Mouse (Mus musculus) layer of hippocampus, postnatal 10 days (tissue): Measurements from ENCODE around the gene Cpe. TPM values are rescaled to one million over a fixed set of nuclear protein-coding genes. Genes with fewer than 3 reads are reported as not detected.

Experiments used
- DNase-seq, 2 experiments: peaks; one replicate each; pipeline ENCODE4 v3.0.0; 2021; ENCODE audit warnings: low spot score in 2 of 2
- long read RNA-seq: library from polyadenylated mRNA; stranded (forward); transcript quantifications from one replicate; pipeline ENCODE4 v2.0.0, GENCODE M21; 2023
- total RNA-seq, 2 experiments: library from RNA; stranded (reverse); gene quantifications; 2 replicates each; pipeline ENCODE4 v1.2.3; 2021

The Cpe gene
- total RNA-seq = 1,000 to 10,000 TPM; 2,385 to 2,461 TPM
- long read RNA-seq, transcript Cpe-201 (9 exons, 2,117 nt) = major isoform, 2,955 of 3,182 reads
- long read RNA-seq, partial matches to known transcripts = 155 of 3,182 reads
- long read RNA-seq, other reads (novel, unspliced or antisense) = 72 of 3,182 reads

DNA sequence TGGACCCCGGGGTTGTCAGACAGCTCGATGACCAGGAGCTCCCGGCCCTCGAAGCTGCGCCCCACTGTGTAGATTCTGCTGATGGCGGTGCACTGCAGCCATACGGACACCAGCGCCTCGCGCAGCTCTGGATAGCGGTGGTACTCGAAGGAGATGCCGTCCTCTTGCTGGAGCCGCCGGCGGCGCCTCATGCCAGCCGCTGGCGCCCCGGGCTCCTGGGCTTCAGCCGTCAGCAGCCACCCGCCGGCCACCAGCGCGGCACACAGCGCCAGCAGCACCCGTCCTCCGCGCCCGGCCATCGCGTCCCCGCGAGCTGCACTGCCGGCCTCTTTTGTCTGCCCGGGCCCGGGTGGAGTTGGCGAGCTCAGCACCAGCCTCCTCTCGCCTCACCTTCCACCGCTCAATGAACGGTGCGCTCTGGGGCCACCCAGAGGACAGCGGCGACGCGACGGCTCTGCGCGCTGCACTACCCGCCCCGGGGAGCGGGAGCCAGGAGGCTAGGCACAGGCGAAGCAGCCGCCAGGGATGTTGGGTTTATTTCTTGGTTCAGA lies at the start of gene Cpe:
Gene Cpe, minus strand, starts transcription at position 404 of the 551 bp plus-strand sequence.
- peak; percentile 90 to 93 for DNase-seq

DNA sequence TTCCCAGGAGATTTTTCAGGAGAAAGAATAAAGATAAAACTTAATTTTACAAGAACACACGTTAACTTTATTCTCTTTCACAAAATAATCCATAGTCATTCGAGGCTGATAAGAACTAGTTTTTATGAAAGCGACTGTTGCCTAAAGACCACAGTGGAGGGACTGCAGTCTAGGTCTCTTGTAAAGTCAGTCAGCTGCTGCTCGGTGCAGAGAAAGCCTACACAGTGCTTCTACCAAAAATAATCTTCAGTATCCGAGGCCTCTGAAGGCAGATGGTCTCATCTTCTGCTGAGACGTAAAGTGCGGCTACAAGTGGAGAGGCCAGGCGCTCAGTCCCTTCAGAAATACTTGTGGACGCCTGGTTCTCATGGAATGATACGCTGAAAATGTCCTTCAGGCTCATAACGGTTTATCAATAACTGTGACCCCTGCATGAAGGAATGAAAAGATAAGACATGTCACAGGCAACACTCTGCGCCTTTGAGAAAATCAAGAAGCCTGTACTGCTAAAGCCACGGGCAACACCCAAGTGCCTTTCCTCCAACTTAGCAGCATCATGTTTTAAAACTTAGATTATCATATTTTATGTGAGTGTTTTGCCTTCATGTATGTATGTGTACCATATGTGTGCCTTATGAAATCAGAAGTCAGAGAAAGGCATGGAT lies 47.8 kb upstream of the Cpe start:
- DNase-seq = no peak

DNA sequence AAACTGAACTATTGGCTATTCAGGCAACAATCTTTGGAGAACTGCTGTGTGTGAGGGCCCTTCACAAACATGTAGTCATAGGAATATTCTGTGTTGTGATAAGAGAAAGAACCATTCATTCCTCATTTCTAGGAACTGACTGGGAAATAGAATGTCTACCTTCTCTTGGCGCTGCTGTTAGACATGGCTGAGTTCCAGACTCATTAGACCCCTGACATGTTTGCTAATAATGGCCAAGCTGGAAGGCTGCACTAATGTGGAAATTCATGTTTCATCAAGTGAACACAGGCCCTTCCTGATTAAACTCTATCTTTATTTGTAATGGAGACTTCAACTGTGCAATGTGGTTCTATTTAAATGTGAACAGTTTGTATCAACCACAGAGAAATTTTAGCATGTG lies 46.1 kb upstream of the Cpe start:
- DNase-seq = no peak

GRCm38 (mm10) chr8:64736767-64737323 lies 44.0 kb upstream of the Cpe start:
- no peak for DNase-seq

DNA sequence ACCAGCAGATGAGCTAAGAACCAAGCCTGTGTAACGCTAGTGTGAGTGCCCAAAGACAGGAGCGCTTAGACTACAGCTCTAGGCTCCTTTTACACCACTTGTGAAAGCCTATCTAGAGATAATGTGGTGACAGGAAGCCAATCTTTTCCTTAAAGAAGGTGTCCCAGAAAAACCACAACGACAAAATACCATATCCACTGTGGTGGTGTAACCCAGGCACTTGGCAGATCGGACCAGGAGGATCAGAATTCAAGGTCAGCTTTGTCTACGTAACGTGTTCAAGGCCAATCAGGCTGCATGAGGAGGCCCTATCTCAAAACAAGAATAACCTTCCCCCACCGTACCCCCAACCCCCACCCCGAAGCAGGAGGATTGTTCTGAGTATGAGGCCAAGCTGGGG lies 42.3 kb upstream of the Cpe start:
- no peak for DNase-seq

- peak; percentile 94 to 97 for DNase-seq
Measured at GRCm38 (mm10) chr8:64733271-64733943, 40.6 kb upstream of the Cpe start, which contains the start of gene Msmo1. TSS of gene Msmo1 (minus strand) at chr8:64733792.

- DNase-seq = no peak
Measured at GRCm38 (mm10) chr8:64732596-64732995, 39.7 kb upstream of the Cpe start.

GRCm38 (mm10) chr8:64728156-64728555 lies 35.3 kb upstream of the Cpe start:
- no peak for DNase-seq

GRCm38 (mm10) chr8:64726190-64726695 lies 33.4 kb upstream of the Cpe start:
- no peak for DNase-seq

GRCm38 (mm10) chr8:64723206-64723605 lies 30.4 kb upstream of the Cpe start:
- DNase-seq = no peak

- no peak for DNase-seq
Measured at GRCm38 (mm10) chr8:64717868-64718267, 25.0 kb upstream of the Cpe start.

GRCm38 (mm10) chr8:64712499-64712898 lies 19.6 kb upstream of the Cpe start:
- no peak for DNase-seq

- no peak for DNase-seq
Measured at GRCm38 (mm10) chr8:64711544-64711943, 18.7 kb upstream of the Cpe start.

- no peak for DNase-seq
Measured at GRCm38 (mm10) chr8:64707481-64707880, 14.6 kb upstream of the Cpe start.

- DNase-seq = no peak
Measured at GRCm38 (mm10) chr8:64703191-64703590, 10.3 kb upstream of the Cpe start.

GRCm38 (mm10) chr8:64691591-64692401 lies 1.1 kb downstream of the Cpe start:
- DNase-seq = peak in 1 of 2 experiments; percentile 26

- no peak for DNase-seq
Measured at GRCm38 (mm10) chr8:64690845-64691244, 2.0 kb downstream of the Cpe start.

DNA sequence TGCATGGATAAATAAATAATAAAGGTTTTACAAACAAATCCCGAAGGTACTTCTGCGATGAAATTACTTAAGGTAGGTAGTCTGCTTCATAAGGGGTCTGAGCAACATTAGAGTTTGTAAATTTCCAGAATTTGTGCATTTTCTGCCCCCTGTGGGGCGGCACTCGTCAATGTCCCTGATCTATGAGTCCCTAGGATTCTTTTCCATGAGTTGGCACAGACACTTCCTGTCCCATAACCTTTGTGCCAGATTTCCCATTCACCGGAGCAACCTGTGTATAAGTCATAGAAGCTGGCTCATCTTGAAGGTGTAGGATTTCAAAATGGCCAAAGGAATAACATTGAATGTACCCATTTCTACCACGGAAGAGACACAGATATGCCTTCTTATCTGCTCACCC lies 2.5 kb downstream of the Cpe start:
- DNase-seq = no peak

DNA sequence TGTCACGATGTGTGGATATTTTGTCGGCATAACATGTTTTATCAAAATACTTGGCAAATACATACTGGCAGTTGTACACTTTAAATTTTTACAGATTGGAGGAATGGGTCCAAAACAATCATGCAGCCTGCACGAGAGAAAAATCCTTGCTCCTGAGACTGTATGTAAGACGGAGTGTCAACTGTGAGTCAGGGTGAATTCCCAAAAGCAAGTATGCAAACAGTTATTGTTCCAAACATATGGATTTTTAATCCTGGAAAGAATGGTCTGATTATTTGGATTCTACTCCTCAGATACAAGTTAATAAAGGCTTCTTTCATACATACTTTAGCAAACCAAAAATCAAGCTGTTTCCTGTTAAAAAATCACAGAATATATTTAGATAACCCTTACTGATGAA lies 4.1 kb downstream of the Cpe start:
- DNase-seq = no peak

DNA sequence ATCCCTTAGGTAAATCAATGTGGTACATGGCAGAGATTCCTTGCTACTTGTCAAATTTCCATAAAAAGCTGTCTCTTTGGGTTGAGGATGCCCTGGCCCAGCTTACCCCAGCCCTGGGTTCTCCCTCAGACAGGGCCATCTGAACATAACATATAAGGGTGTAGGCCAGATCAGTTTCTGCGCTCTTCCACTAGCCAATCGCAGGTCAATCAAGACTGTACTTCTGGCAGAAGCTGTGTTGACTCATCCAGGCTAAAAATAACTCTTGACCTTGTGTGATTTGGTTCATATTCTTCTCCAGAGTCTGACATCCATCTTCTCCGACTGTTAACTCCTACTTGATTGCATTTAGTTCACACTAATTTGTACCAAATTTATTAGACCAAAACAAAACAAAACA lies 4.7 kb downstream of the Cpe start:
- no peak for DNase-seq

DNA sequence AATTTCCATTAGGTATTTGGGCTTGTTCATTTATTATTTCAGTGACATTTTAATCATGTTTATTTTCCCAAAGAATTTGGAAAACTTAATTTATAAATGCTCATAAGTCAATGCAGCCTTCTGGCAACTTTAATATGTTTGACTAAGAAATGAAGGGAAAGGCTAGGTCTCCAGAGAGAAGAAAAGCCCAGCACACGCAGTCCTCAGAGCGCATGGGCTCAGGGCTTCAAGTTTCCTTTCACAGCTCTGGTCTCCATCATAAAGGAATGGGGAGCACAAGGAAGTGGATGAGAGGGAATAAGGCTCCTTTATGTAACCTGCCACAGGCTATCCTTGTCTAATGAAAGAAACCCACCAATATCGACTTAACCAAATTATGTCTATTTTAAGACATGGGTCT lies 10.4 kb downstream of the Cpe start:
- DNase-seq = no peak
